Mouse (Mus musculus) C2C12 (cell line): ENCODE results near the gene Nnat. TPM values are rescaled to one million over a fixed set of nuclear protein-coding genes. Genes with fewer than 3 reads are reported as not detected.

Experiments used
- H3K27me3 ChIP-seq: one replicate; pipeline ENCODE4 v1.6.1; 2011; ENCODE audit not compliant: control insufficient read depth, insufficient read depth, insufficient read length
- H3K36me3 ChIP-seq: one replicate; pipeline ENCODE4 v1.6.1; 2011; ENCODE audit not compliant: control insufficient read depth, insufficient read depth
- H3K4me3 ChIP-seq: one replicate; pipeline ENCODE4 v1.5.1; 2011; ENCODE audit warnings: mild to moderate bottlenecking, control low read depth; ENCODE audit not compliant: poor library complexity, insufficient read depth, severe bottlenecking
- H3K79me2 ChIP-seq: one replicate; pipeline ENCODE4 v1.6.1; 2011; ENCODE audit not compliant: control insufficient read depth, insufficient read depth
- H3K79me3 ChIP-seq: one replicate; pipeline ENCODE4 v1.6.1; 2011; ENCODE audit warnings: low read depth, control low read depth
- H3ac ChIP-seq: one replicate; pipeline ENCODE3; 2011; ENCODE audit warnings: low read depth; ENCODE audit not compliant: control insufficient read depth, insufficient read length
- CEBPB ChIP-seq: IDR thresholded peaks from one replicate; pipeline ENCODE4 v1.6.1; 2011; ENCODE audit warnings: low read depth, mild to moderate bottlenecking, control low read depth, moderate library complexity
- CTCF ChIP-seq: IDR thresholded peaks from one replicate; pipeline ENCODE4 v1.5.1; 2011; ENCODE audit not compliant: control insufficient read depth, insufficient read depth, insufficient read length
- FOSL1 ChIP-seq: IDR thresholded peaks from one replicate; pipeline ENCODE4 v1.8.0; 2011; ENCODE audit warnings: mild to moderate bottlenecking, low read length; ENCODE audit not compliant: poor library complexity, insufficient read depth, severe bottlenecking
- MAX ChIP-seq: IDR thresholded peaks from one replicate; pipeline ENCODE4 v1.6.1; 2011; ENCODE audit warnings: mild to moderate bottlenecking, control low read depth
- MYOD1 ChIP-seq: IDR thresholded peaks from one replicate; pipeline ENCODE4 v1.6.1; 2011; ENCODE audit warnings: low read depth; ENCODE audit not compliant: control insufficient read depth, insufficient read length
- MYOG ChIP-seq: IDR thresholded peaks from one replicate; pipeline ENCODE4 v1.6.1; 2011; ENCODE audit not compliant: control insufficient read depth, insufficient read length; ENCODE audit errors: extremely low read depth
- USF1 ChIP-seq: IDR thresholded peaks from one replicate; pipeline ENCODE4 v1.6.1; 2011; ENCODE audit warnings: low read depth, mild to moderate bottlenecking, control low read depth, moderate library complexity
- polyA plus RNA-seq: library from polyadenylated mRNA; unstranded; fragments of >200 nt; fragmentation: generic; extraction: Trizol; gene quantifications from one replicate; pipeline ENCODE4 v1.2.1, GENCODE M21; 2012; ENCODE audit warnings: missing spikeins

Nnat gene
- polyA plus RNA-seq, 1 experiment = 1.3 TPM

GRCm38 (mm10) chr2:157534163-157534562 lies 25.7 kb upstream of the Nnat start:
- Histone ChIP-seq H3K27me3 (peaks cover 26% of the 10 kb centered on the region), H3K79me3 (no peaks in the 10 kb centered on the region), H3K4me3 (no peak overlapping the region), H3K36me3 (no peaks in the 10 kb centered on the region), H3K79me2 (no peaks in the 10 kb centered on the region), H3ac (no peak overlapping the region)
- no peak for TF ChIP-seq CTCF

- Histone ChIP-seq H3K79me2 (no peaks in the 10 kb centered on the region), H3K36me3 (peaks cover 11% of the 10 kb centered on the region), H3K4me3 (no peak overlapping the region), H3K27me3 (peaks cover 17% of the 10 kb centered on the region), H3ac (no peak overlapping the region), H3K79me3 (no peaks in the 10 kb centered on the region)
- no peak for TF ChIP-seq MAX
- no peak for TF ChIP-seq CEBPB
- no peak for TF ChIP-seq MYOG
- TF ChIP-seq MYOD1 = no peak
- TF ChIP-seq USF1 = no peak
- TF ChIP-seq FOSL1 = no peak
- no peak for TF ChIP-seq CTCF
Measured at GRCm38 (mm10) chr2:157536476-157537081, 23.3 kb upstream of the Nnat start.

DNA sequence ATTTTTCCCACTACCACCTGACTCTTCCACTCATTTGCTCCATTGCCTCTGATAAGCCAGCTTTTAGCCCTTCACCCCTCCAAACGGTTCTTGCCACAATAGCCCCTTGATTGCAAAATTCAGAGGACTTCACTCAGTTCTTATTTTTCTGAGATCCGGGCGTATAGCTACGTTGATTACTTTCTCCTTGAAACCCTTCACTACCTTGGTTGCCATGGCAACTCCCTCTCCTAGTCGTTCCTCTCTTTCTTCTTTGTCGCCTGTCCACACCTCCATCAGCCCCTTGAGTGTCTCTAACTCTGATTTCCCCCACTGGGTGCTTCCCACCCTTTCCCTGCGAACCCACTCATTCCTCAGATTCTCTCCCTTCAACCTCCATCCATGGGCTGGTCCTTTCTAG lies 22.8 kb upstream of the Nnat start:
- Histone ChIP-seq H3K79me2 (no peaks in the 10 kb centered on the region), H3K4me3 (no peak overlapping the region), H3K36me3 (peaks cover 12% of the 10 kb centered on the region), H3ac (no peak overlapping the region), H3K27me3 (peaks cover 12% of the 10 kb centered on the region), H3K79me3 (no peaks in the 10 kb centered on the region)
- TF ChIP-seq MYOD1 = no peak

GRCm38 (mm10) chr2:157540073-157540952 lies 19.6 kb upstream of the Nnat start:
- Histone ChIP-seq H3K27me3 (no peaks in the 10 kb centered on the region), H3K79me2 (no peaks in the 10 kb centered on the region), H3K79me3 (no peaks in the 10 kb centered on the region), H3K4me3 (no peak overlapping the region), H3ac (no peak overlapping the region), H3K36me3 (peaks cover 27% of the 10 kb centered on the region)
- TF ChIP-seq CTCF = no peak
- no peak for TF ChIP-seq CEBPB
- no peak for TF ChIP-seq FOSL1
- no peak for TF ChIP-seq MYOD1
- TF ChIP-seq USF1 = no peak
- no peak for TF ChIP-seq MYOG
- TF ChIP-seq MAX = no peak

GRCm38 (mm10) chr2:157540953-157541569 lies 18.8 kb upstream of the Nnat start:
- Histone ChIP-seq H3K79me3 (no peaks in the 10 kb centered on the region), H3ac (no peak overlapping the region), H3K27me3 (no peaks in the 10 kb centered on the region), H3K36me3 (peaks cover 27% of the 10 kb centered on the region), H3K79me2 (no peaks in the 10 kb centered on the region), H3K4me3 (no peak overlapping the region)
- TF ChIP-seq MYOG = no peak

DNA sequence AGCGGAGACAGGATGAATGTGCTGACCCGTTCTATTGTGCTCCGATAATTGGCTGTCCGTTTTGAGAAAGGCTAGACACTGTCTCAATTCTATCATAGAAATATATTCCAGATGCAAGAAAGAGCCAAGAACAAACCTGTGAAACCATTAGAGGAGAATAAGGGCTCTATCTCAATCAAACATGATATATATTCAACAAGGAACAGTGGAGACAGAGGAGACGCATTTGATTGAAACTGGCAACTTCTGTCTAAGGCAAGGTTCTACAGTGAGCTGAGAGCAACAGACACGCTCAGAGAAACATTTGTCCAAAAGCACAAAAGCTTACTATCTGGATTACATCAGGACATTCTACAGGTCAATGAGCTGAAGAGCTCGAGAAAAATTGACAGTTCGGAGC lies 18.2 kb upstream of the Nnat start:
- Histone ChIP-seq H3K4me3 (no peak overlapping the region), H3K79me3 (no peaks in the 10 kb centered on the region), H3K36me3 (peaks cover 27% of the 10 kb centered on the region), H3K27me3 (no peaks in the 10 kb centered on the region), H3K79me2 (no peaks in the 10 kb centered on the region), H3ac (no peak overlapping the region)
- no peak for TF ChIP-seq USF1
- TF ChIP-seq MYOG = no peak
- TF ChIP-seq MYOD1 = no peak
- TF ChIP-seq MAX = no peak
- TF ChIP-seq FOSL1 = no peak
- no peak for TF ChIP-seq CEBPB
- TF ChIP-seq CTCF = no peak
